Mouse (Mus musculus) cerebellum, adult 2 months (tissue): Measurements from ENCODE around the gene Mark2.

Experiments
- CTCF ChIP-seq: fragments of 200-500 bp; IDR thresholded peaks from 2 replicates; pipeline ENCODE4 v1.5.1; 2011; ENCODE audit warnings: low read depth, mild to moderate bottlenecking, control low read depth, low read length, moderate library complexity, borderline replicate concordance; ENCODE audit not compliant: insufficient read depth
- POLR2A ChIP-seq: fragments of 200-500 bp; IDR thresholded peaks from 2 replicates; pipeline ENCODE4 v1.6.1; 2011; ENCODE audit warnings: low read length, control low read depth, borderline replicate concordance; ENCODE audit not compliant: insufficient read depth

DNA sequence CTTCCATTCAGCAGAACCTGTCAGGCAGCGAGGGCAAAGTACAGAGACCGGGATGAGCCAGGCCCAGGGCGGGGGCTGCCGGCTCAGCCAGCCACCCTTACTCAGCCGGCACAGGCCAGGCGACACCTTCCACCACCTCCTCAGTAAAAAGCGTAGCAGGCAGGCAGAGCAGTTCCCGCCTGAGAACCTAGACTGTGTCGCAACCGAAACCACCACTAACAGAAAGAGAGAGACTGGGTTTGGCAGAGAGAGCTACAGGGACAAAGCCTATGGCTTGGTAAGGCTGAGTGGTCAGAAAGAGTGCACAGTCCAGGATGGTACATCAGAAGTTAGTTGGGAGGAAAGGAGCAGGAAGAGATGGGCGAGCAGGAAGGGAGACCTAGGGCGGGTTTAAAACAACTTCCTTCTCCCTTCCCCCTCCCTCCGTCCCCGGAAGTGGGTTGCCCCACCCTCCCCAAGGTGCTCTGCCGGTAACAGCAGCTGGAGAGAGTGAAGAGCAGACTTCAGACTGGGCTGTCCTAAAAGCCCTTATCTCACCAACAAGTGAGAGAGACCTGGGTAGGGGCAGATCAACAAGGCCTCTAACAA is 46.5 kb downstream of the Mark2 start:
- TF ChIP-seq CTCF (no peak), POLR2A (no peak)
